Mouse (Mus musculus) CH12F3 (cell line): ENCODE measurements around the gene 4932438A13Rik.

Source experiments
- in situ Hi-C: fragments of 300-500 bp; cut with MboI; formaldehyde crosslinking; loops from 2 replicates; pipeline ENCODE4 v1.14.3; 2020; ENCODE audit warnings: low sequenced_read_pairs

Gene 4932438A13Rik

GRCm38 (mm10) chr3:36862721-36863275, at the start of gene 4932438A13Rik:
Gene 4932438A13Rik, plus strand, starts transcription at chr3:36863104.
- in situ Hi-C loops = no loop called here

GRCm38 (mm10) chr3:36816633-36817032, 46.3 kb upstream of the 4932438A13Rik start:
- in situ Hi-C loops = no loop called here

- in situ Hi-C loops = no loop called here
Measured at GRCm38 (mm10) chr3:36819402-36819801, 43.5 kb upstream of the 4932438A13Rik start.

DNA sequence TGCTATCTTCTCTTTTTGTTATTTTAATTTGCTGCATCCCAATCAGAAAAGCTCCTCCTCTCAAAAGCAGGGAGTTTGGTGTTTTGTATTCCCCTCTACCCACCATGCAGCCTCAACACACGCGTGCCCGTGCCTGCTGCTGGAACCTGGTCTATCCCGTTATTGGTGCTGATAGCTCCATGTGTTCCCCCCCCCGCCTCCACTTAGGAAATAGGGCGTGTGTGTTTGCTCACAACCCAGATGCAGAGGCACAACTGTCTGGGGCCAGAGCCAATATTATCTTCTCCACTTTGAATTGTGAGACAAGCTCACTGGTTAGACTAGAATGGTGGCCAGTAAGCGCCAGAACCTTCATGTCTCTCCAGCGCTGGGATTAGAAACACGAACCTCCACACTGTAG, 41.9 kb upstream of the 4932438A13Rik start:
- in situ Hi-C loops = no loop called here

- in situ Hi-C loops = no loop called here
Measured at GRCm38 (mm10) chr3:36825098-36825497, 37.8 kb upstream of the 4932438A13Rik start.

GRCm38 (mm10) chr3:36825554-36825953, 37.4 kb upstream of the 4932438A13Rik start:
- in situ Hi-C loops = no loop called here

GRCm38 (mm10) chr3:36827274-36828025, 35.5 kb upstream of the 4932438A13Rik start:
- in situ Hi-C loops = no loop called here

GRCm38 (mm10) chr3:36830218-36830617, 32.7 kb upstream of the 4932438A13Rik start:
- in situ Hi-C loops = no loop called here

DNA sequence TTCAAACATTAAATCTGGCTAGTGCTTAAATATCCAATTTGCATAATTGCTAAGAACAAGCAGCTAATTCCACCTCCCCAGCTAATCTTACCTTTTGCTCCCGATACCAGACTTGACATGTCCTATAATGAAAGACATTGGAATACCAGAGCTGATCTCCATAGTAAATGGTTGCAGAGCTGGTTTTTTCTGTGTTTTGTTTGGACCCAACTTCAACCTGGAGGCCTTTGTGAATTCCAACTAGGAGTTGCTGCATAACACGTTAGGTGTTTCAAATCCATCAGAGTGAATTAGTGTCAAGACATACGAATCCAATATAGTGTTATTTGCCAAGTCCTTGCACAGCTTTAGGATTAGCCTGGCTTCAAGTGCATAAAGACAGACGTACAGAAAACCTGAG, 28.5 kb upstream of the 4932438A13Rik start:
- in situ Hi-C loops = no loop called here

GRCm38 (mm10) chr3:36834832-36835231, 28.1 kb upstream of the 4932438A13Rik start:
- in situ Hi-C loops = no loop called here

DNA sequence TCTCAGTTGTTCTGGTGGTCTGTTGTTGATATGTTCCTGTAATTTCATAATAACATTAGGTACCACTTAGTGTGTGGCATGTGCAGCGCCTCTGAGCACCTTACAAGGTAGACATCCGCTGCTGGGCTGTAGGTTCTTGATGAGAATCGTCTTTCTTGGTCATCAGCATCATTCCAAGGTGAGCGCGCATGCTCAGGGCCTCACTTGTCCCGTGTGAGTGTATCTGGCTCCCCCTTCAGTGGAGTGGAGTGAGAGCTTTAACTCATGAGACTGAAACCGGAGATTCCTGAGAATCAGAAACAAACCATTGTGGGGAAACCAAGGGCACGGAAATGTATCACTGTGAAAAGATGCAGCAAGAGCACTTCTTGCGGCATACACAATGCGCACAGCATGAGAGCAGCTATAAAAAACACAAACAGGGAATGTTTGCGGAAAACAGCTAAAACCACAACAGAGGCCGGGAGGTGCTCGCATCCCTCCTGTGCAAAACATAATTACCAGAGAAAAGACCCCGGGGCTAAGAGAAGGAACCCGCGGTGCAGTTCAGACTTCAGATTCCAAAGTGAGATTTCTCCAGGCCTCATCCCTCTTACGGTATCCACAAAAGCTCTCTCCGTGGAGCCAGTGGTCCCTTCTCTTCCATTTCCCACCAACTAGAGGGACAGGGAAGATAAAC, 27.2 kb upstream of the 4932438A13Rik start:
- in situ Hi-C loops = no loop called here

GRCm38 (mm10) chr3:36836833-36837232, 26.1 kb upstream of the 4932438A13Rik start:
- in situ Hi-C loops = no loop called here

DNA sequence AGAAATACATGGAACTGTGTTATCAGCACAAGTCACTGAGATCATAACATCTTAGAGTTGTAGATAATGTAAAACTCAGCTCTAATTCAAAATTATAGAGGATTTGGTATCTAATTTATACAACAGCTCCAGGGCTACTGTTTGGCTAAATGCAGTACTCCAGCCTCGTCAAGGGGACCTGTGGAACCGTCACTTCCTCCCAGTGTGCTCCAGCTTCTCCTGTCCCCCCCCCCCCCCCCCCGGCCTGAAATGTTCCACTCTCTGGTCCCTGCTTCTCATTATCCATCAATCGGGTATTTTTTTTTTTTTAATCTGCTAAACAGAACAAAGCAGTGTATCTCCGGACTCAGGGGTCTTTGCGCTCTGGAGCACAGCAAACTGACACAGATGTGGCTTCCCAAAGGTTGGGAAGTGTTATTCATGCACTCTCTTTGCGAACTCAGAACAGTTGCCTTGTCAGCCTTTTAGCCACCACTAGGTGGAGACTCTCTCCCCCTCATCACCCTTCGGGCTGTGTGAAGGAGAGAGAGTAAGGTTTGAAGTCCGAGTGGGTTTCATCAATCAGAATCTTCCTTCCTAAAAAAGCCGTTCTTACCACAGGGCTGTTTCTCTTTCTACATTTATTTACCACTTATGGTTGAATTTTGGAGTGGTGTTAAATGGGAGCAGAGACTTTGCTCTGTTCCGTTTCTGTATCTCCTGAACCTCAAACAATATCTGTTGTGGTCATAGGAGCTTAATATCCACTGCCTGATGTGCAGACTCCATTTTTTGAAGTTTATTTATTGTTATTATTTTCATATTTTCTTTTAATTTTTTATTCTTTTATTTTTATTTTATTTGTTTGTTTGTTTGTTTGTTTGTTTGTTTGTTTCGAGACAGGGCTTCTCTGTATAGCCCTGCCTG, 22.0 kb upstream of the 4932438A13Rik start:
- in situ Hi-C loops = no loop called here

- in situ Hi-C loops = no loop called here
Measured at GRCm38 (mm10) chr3:36853733-36854440, 9.0 kb upstream of the 4932438A13Rik start.

DNA sequence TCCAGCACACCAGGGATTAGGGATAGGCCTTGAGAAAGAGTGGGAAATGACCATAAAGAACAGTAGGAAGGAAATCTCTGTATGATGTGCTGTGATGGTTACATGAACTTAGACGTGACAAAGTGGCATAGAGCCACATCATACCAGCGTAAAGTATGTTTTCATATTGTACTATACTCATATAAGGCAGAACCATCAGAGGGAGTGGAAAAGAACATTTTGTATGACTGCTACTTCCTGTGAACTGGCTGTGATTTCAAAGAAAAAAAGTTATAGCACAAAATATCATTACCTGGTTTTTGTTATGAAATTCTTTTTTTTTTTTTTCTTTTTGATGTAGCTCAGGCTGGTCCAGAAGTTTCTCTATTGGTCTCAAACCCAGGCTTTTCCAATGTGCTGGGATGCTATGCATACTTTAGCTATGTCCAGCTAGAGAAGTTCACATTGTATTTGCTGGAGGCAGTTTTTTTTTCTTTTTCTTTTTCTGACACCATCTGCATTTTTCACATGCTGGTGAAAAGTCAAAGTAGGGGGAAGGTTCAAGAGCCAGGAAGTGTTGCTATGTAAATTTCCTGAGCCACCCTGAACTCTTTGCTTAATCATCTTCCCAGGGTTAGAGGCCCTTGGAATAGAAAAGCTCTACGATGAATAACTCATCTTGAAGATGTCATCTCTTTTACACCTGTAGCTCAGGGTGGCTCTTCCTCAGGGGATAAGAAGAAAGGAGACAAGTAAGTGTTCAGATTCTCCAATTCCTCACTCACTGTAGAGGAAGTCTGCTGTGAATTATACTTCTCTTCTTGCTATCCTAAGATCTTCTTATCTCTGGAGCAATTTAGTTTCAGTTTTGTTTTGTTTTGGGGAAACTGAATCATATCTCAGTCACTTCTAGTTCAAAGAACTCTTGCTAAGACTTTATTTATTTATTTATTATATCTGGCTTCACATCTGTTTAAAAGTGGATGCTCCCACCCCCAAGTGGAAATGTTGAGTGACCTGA, 1.2 kb upstream of the 4932438A13Rik start:
- in situ Hi-C loops = no loop called here

- in situ Hi-C loops = no loop called here
Measured at GRCm38 (mm10) chr3:36863427-36863826, 523 bp downstream of the 4932438A13Rik start.

DNA sequence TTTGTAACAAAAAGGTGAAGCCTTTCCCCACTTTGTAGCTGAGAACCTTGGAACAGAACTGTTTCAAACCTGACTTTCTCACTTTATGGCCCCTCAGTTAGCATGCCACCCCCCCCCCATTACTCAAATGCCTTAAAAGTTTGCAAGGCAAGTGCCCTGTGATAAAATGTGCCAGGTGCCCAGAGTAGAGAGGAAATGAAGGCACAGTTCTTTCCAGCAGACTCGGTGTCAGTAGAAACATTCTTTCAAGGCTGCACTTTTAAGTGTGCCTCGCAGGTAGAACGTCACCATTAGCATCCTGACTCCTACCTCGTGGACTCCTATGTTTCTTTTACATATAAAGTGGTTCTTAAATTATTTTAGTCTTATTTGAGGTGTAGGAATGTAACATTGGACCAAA, 977 bp downstream of the 4932438A13Rik start:
- in situ Hi-C loops = no loop called here

GRCm38 (mm10) chr3:36864466-36864865, 1.6 kb downstream of the 4932438A13Rik start:
- in situ Hi-C loops = no loop called here

DNA sequence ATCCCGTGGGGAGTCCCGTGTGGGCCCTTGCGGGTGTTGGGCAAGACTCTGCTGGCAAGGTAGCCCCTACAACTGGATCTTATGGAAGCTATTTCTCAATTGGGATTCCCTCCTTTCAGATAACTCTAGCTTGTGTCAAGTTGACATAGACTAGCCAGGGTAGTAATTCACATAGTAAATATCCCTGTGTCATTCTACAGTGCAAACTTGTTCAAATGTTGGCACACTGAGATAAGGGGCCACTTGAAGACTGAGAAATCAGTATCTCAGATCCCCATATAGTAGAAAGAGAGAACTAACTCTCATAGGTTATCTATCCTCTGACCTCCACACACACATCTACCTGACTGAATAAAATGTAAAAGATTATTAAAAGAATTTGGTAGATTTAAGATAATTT, 42.5 kb downstream of the 4932438A13Rik start:
- in situ Hi-C loops = no loop called here
